Mouse (Mus musculus) urinary bladder, postnatal 36 days (tissue): Measurements from ENCODE around the gene Cluap1.
"Not testable (repeated sequence)": the region's sequence is repeated elsewhere in the genome, so short reads cannot be mapped to it uniquely, and the experiment has no call there.

ENCODE experiments used
- DNase-seq, 2 experiments: peaks; one replicate each; pipeline ENCODE4 v3.0.0; 2022; ENCODE audit warnings: low spot score in 2 of 2, mixed read lengths in 1 of 2

Cluap1 gene

GRCm38 (mm10) chr16:3934091-3934490 lies 25.5 kb downstream of the Cluap1 start:
- DNase-seq = no peak

- no peak for DNase-seq
These were observed 26.1 kb downstream of the Cluap1 start for GRCm38 (mm10) chr16:3934701-3935100.

GRCm38 (mm10) chr16:3951141-3951540 lies 42.5 kb downstream of the Cluap1 start:
- DNase-seq = no peak

DNA sequence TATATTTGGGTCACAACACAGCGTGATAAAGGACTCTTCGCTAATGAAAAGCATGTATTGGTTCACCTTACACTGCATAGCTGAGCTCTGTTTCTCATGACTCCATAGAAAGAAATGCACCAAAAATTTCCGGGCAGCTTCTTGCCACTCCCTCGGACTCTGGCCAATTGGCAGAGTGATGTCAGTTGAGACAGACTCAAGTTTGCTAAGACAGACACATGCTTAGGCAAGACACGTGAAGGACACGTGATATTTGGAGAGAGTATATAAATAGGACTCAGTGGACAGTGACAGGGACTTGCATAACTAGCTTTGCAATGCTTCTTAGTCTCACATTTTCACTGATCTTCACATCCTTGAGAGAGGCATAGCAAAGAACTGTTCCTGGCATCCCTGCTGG lies 47.8 kb downstream of the Cluap1 start:
- DNase-seq = peak in 1 of 2 experiments; percentile 67

DNA sequence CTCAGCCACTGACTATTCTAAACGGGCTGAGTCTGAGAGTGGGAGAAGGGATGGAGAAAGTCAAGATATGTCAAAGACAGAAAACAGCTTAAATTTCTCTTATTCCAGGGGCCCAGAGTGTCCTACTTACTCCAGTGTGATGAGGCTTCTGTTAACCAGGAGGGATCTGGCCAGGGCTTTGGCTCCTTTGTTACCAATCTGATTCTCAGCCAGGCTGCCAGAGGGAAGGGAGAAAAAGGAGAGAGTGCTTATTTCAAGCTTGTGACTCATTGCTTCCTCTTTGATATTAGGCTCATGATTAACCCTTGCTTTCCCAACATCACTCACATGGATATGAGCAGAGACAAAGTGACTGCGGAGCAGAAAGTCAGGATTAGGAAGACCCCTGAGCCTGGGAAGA lies 50.7 kb downstream of the Cluap1 start:
- DNase-seq = no peak

GRCm38 (mm10) chr16:3964990-3965389 lies 56.4 kb downstream of the Cluap1 start:
- no peak for DNase-seq

DNA sequence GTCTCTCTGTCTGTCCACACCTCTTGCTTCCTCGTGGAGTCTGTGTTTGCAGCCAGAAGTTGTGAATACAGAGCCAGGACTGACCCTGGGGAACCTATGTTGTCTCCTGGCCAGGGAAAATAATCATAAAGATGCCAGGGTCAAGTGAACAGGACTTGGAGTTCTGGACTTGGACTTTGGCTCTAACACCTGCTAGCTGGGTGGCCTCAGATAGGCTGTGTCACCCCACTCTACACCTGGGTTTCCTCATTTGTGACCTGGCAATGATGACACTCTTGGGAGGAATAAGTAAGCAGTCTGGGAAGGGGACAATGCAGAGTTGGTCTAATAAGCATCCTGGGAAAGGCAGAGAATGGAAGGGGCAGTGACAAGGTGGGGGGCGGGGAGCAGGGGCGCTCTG lies 56.9 kb downstream of the Cluap1 start:
- DNase-seq = no peak

DNA sequence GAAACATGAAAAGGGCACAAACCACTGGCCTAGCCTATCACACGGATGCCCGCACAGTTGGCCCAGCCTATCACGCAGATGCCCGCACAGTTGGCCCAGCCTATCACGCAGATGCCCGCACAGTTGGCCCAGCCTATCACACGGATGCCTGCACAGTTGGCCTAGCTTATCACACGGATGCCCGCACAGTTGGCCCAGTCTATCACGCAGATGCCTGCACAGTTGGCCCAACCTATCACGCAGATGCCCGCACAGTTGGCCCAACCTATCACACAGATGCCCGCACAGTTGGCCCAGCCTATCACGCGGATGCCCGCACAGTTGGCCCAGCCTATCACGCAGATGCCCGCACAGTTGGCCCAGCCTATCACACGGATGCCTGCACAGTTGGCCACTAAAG lies 65.9 kb downstream of the Cluap1 start:
- not testable (repeated sequence) for DNase-seq

DNA sequence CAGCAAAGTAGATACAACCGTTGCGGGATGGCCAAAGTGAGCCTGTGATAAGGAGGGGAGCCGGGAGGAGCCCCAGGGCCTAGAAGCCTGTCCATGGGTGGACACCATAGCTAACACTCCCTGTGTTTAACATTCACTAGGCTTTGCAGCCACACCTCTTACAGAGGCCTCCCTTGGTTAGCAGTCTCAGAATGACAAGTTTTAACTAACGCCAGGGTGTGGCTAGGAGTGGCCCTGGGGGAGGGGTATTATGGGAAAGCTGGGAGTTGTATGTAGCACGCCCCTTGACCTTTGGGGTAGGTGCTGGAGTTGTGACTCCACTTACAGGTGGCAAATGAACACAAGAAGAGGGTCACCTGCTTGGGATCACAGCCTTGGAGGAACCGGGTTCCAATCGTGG lies 67.1 kb downstream of the Cluap1 start:
- no peak for DNase-seq

GRCm38 (mm10) chr16:3976251-3976671 lies 67.7 kb downstream of the Cluap1 start, which contains the start of gene Nlrc3:
Gene Nlrc3 (minus strand): TSS chr16:3976632.
- no peak for DNase-seq

DNA sequence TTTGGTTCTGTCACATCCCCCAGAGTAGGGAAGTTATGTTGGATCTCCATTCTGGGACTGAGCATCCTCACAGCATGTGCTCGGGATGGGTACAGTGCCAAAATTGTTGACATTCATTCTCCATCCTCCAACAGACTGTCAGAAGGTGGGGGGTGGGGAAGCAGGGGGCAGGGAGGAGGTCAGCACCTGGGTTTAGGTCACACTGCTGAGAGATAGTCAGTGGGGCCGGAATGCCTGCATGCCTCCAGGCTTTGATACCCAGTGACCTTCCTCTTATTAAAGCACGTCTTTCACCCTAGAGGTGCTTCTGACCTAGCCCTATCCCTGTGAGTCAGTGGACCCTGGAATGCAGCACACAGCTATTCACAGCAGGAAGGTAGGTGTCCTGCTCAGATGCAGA lies 68.1 kb downstream of the Cluap1 start:
- no peak for DNase-seq

DNA sequence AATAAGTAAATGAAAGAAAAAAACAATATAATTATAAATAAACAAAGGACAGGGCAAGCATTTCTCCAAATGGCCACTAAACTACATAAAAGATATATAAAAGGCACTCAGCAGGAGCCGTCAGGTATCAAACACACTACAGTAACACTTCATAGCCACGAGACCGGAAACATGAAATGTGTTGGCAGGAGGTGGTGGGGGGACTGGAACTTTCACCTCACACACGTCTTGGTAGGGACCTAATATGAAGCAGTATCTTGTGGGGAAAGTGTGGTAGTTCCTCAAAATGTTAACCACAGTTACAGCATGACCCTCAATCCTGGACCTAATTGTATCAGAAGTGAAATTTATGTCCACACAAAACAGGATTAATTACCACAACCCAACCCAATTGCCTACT lies 73.6 kb downstream of the Cluap1 start:
- DNase-seq = no peak

GRCm38 (mm10) chr16:3983146-3983700 lies 74.6 kb downstream of the Cluap1 start:
- DNase-seq = no peak

DNA sequence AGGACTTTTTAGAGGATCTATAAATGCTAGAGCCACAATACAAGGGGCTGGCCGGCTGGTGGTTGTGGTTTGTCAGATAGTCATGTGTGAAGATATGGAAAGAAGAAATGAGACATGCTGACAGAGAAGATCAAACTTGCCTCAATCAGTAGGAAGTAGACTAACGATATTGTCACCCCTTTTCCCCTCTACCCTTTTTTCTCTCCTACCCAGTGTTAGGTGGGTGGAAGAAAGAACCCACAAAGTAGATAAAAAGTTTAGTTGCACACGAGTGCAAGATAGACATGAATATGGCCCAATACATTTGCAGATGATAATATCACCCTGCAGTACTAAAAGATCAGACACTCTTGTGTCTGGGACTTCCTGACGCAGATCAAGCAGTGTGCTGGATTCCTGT lies 79.8 kb downstream of the Cluap1 start:
- no peak for DNase-seq
